Mouse (Mus musculus): ENCODE results near the gene Spice1.

- no peak for TF ChIP-seq CTCF (IDR thresholded peaks at IDR 0.05; ENCODE audit: borderline replicate concordance, control insufficient read depth, extremely low read depth, insufficient read depth, low read length, poor library complexity)
- no peak for TF ChIP-seq POLR2A (IDR thresholded peaks at IDR 0.05; ENCODE audit: control insufficient read depth, extremely low read depth, insufficient read depth, low read length, poor library complexity)
Measured at GRCm38 (mm10) chr16:44313422-44313821, 33.5 kb upstream of the Spice1 start.

All from thymus, adult 2 months (tissue).